Mouse (Mus musculus): ENCODE results near the gene Cmc1.

GRCm38 (mm10) chr9:118083834-118084233 lies 66.1 kb downstream of the Cmc1 start:
- no peak for TF ChIP-seq USF1 (IDR thresholded peaks at IDR 0.05; ENCODE audit: low read depth)
- no peak for TF ChIP-seq MAX (IDR thresholded peaks at IDR 0.05; ENCODE audit: low read depth)
- no peak for TF ChIP-seq POLR2AphosphoS2 (IDR thresholded peaks at IDR 0.05; ENCODE audit: insufficient read length, low read depth)
- TF ChIP-seq TCF12 (IDR thresholded peaks at IDR 0.05; ENCODE audit: insufficient read depth, poor library complexity, severe bottlenecking): no peak
- TF ChIP-seq POLR2A (IDR thresholded peaks at IDR 0.05; ENCODE audit: insufficient read length, low read depth): no peak
- TF ChIP-seq TCF3 (IDR thresholded peaks at IDR 0.05; ENCODE audit: insufficient read length, low read depth): no peak
- no peak for TF ChIP-seq CEBPB (IDR thresholded peaks at IDR 0.05; ENCODE audit: insufficient read depth, poor library complexity, severe bottlenecking)
- no peak for TF ChIP-seq MYOD1 (IDR thresholded peaks at IDR 0.05; ENCODE audit: control insufficient read depth in 1 of 3, insufficient read length in 2 of 3, low read depth in 2 of 3)
- no peak for TF ChIP-seq MYOG (IDR thresholded peaks at IDR 0.05; ENCODE audit: control insufficient read depth in 1 of 3, insufficient read depth in 1 of 3, insufficient read length in 2 of 3, low read depth in 2 of 3)

Data from myocyte (in vitro differentiated cells).